Mouse (Mus musculus) frontal cortex, postnatal 36 days (tissue): ENCODE data around the gene Gm33543.

Experiments used
- DNase-seq, 2 experiments: peaks; one replicate each; pipeline ENCODE4 v3.0.0; 2022; ENCODE audit warnings: low spot score in 2 of 2

Gene Gm33543

DNA sequence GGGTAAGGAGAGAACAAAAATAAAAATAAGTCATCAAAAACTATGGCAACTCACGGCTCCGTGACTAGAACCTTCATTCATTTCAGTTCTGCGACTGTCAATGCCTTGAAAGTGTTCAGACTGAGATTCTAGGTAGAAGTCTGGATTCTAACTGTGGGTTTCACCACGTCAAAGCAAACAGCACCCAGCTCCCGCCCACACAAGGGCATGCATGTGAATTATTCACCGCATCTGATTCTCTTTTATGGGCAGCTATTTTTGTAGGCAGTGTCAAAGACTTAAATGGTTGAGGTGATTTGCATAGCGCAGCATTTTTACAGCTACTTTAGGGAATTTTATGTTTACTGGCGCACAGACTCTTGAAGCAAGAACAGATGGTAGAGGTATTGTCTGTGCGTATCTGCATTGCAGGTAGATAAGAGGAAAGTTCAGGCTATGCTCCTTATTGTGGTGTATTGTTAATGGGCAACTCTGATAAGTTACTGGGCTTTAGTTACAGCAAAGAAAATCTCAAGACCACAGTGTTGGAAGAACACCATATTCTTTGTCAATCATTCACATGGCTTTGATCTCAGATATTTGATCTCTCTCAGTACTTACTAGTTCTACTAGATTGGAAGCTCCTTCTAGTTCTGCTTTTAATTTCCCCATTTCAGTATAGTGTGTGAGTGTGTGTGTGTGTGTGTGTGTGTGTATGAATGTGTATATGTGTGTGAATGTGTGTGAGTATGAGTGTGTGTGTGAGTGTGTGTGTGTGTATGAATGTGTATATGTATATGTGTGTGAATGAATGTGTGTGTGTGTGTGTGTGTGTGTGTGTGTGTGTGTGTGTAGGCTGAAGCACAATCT is at the start of gene Gm33543:
TSS of gene Gm33543 (minus strand) at position 142 of the 849 bp plus-strand sequence.
- no peak for DNase-seq

DNA sequence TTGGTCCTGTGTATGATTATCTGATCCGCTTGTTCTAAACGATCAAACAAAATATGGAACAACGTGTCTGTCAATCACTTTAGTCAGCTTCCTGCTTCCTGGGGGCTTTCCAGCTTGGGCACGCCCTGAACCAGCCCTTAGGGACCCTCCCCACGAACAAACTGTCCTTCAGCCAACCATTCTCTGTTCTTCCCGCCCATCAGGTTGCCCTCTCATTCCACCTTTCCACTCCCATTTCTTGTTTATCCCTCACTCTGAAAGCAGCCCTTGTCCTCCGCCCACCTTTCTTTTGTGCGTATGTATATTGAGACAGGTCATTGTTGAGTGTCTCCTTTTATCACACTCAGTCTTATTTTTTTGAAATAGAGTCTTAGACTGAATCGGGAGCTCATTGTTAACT is 49.4 kb upstream of the Gm33543 start:
- no peak for DNase-seq

DNA sequence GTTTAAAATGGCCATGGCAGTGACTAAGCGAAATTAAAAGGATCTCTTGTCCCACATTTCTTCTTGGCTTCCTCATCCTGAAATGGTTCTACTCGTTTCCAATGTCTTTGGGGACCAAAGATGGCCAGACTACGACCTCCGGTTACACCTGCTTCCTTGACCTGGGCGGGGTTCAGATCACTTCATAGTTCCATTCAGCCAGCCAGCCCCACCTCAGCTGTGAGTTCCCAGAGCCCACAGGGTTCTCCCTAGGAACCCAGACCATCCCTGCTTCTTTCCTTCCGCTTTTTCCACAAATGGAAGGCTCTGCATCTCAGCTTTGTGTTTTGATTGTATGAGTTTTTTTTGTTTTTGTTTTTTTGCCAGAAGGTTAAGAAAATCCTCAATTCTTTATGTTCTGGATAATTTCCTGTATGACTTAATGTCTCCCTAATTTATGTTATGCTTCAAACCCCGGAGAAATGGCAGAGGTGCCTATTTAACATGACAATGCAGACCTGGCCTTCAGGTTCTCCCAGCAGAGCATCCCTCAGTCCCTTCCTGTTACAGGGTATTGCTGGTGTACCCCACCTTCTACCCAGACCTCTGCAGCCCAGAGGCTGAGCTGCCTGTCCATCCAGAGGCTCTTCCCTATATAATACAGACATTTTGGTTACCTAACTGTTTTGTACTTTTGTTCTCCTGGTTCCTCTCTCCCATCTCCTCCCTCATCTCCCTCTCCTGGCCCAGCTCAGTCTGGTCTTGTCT is 48.7 kb upstream of the Gm33543 start:
- no peak for DNase-seq

DNA sequence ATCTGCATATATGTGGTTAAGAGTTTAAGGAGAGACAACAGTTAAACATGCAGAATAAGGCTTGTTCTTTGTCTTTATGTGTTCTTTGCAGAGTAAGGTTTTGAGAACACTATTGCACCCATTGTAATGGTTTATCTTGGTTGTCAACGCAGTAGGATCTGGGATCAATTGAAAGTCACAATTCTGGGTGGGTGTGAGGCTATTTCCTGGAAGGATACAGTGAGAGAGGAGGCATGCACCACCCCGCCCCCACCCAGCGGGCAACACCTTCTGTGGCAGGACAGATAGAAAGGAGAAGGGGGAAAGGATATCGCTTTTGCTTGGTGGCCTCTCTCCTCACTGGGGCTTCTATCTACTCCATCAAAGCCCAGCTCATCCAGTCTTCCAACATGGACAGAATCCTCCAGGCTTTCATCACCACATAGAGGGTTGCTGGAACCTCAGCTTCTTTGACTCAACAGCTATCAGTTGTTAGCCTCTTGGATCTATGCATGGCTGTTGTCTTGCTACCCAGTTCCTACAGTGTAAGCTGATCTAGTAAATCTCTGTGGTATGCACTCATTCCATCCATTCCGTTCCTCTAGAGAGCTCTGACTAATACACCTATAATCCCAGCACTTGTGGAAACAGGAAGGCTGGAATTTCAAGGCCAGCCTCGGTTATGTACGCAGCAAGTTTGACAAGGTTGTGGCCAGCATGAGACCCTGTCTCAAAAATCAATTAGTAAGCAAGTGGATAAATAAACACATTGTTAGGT is 41.2 kb upstream of the Gm33543 start:
- no peak for DNase-seq

- DNase-seq = no peak
Observed at GRCm38 (mm10) chr10:95882036-95882435, 39.3 kb upstream of the Gm33543 start.

GRCm38 (mm10) chr10:95879983-95880934 is 37.5 kb upstream of the Gm33543 start:
- DNase-seq = no peak

- no peak for DNase-seq
Observed at GRCm38 (mm10) chr10:95870782-95871181, 28.1 kb upstream of the Gm33543 start.

GRCm38 (mm10) chr10:95868348-95868747 is 25.6 kb upstream of the Gm33543 start:
- DNase-seq = no peak

DNA sequence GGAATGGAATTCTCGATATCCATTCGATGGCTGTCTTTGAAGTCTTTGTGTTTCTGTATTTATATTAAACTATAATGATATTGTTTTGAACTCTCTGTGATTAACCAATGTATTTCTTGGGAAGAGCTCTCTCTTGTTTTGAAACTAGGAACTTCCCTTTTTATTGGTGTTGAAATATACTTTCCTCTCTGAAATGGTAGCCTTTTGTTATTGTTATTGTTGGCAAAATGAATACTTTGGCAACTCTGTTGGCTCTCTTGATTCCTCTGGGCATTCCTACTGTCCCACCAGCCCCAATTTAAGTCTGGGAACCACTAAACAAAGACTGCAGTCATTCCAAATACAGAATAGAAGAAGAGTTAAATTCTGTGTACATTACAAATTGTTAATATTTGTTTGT is 24.9 kb upstream of the Gm33543 start:
- DNase-seq = no peak

DNA sequence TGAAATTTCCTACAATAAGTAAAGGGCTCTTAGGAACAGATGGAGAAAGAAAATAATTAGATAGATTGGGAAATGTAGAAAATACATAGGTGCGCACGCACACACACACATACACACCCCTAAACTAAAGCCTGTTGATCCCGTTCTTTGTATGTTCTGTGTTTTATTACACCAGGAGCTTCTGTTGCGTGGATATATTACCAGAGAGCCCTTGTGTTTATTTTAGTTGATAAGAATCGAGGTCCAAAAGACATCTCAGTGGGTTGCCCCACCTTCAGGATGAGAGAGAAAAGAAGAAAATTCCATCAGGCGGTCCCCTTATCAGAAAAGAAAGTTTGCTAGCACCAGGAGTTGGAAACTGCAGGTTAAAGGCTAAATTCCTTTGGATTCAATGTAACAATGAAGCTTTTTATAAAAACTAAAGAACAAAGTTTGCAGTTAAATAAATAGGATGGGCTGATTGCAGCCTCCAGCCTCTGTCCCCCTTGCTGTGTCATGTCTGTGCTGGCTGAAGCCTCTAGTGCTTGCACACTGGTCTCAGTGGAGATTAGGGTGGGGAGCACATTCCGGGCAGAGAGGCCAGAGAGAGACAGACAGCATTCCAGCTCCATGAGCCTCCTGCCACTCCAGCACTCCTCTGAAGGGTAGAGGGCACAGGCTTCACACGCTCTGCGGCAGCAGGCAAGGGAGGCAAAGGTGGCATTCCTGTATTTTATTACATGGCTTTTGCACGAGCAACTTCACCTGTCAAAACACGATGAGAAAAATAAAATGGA is 21.8 kb upstream of the Gm33543 start:
- no peak for DNase-seq

DNA sequence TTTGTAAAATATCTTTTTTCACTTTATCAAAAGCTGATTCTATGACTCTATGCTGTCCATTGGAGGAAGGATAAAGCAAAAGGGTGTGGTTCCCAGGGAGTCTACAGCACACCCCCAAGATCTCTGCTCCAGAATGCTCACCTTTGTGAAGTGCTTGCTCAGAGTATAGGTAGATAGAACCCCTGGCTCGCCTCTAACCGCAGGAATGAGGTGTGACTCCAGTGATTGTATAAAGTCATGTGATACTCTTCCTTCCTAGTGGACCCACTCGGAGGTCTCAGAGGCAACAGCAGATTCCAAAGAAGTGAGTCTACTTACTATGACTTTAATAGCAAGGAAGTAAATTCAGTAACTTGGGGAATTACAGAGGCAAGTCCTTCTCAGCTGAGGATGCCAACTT is 19.9 kb upstream of the Gm33543 start:
- no peak for DNase-seq

DNA sequence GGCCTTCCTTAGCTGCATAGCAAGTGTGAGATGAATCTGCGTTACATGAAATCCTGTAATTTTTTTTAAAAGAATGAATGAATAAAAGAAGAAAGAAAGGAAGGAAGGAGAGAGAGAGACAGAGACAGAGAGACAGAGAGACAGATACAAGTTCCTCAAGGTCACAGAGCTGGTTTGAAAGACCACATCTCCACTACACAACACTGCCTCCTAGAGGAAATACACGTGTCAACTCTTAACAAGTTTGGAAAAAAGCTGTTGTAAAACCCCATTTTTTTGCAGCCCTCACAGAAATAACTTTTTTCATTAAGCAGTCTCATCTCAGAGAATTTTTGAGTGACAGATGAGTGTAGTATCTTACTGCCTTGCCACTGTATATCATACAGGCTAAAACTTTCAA is 15.4 kb upstream of the Gm33543 start:
- DNase-seq = peak in 1 of 2 experiments; percentile 28

GRCm38 (mm10) chr10:95855411-95855810 is 12.7 kb upstream of the Gm33543 start:
- no peak for DNase-seq

GRCm38 (mm10) chr10:95850504-95850903 is 7.8 kb upstream of the Gm33543 start:
- no peak for DNase-seq

GRCm38 (mm10) chr10:95846739-95847138 is 4.0 kb upstream of the Gm33543 start:
- DNase-seq = no peak

DNA sequence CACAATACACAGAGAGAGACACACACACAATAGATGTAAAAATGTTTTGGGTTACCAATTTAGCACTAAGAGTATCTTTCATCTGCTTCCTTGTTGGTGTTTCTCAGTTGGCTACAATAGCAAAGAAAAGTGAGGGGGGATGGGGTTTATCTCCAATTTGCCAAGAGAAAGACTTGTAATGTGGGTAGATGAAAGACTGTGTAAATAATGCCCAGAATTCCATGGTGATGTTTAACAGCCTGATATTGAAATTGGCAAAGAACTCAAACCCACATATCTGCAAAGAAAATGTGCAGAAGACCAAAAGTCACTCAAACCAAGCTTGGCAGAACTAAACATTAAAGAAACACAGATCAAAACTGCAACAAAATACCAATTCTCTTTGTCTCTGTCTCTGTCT is 3.6 kb upstream of the Gm33543 start:
- no peak for DNase-seq

- no peak for DNase-seq
Observed at GRCm38 (mm10) chr10:95843878-95844277, 1.1 kb upstream of the Gm33543 start.

DNA sequence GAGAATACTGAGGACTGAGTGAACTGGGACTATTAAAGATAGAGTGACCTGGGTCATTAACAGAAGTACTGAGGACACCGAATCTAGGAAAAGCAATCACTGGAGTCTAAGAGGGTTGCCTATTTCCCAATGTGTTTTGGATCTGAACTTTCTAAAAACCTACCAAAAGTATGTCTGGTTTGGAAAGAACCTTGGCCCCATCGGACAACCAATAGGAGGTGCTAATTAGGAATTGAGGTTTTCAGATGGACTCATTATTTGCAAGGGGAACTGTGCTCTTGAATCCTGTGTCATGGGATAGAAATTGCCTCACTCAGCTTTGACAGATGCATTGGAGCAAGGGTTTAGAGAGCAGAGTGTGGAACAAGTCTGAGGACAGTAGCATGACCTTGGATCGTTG is 1.5 kb downstream of the Gm33543 start:
- DNase-seq = no peak

- DNase-seq = no peak
Observed at GRCm38 (mm10) chr10:95839803-95840202, 2.9 kb downstream of the Gm33543 start.

DNA sequence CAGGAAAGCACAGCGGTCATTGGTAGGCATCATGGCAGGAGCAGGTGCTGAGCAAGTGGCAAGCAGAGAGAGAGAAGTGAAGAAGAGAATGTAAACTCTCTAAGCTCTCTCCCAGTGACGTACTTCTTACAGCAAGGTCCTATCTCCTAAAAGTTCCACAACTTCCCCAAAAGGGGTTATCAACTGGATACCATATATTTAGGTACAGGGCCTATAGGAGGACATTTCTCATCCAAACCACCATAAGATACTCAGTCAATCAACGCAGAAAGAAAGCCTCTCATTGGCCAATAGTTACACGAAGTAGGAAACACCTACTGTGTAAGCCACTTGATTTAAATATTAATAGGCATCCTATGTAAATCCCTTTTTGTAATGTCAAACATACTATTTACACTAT is 3.7 kb downstream of the Gm33543 start:
- no peak for DNase-seq
